8 mouse cellular contexts compared by ENCODE assay signal in genomic region chr7:102249531-102249895, GRCm38 (mm10). TPM values are rescaled to one million over a fixed set of nuclear protein-coding genes. Genes with fewer than 3 reads are reported as not detected.
DNase-seq lines count a peak whose midpoint lies in the region; ATAC-seq and TF ChIP-seq lines count a peak whose summit lies in the region.

No protein-coding gene starts in this region.

- H3K4me1 ChIP-seq in lung, embryonic 15.5 days = peaks cover 50% of the 10 kb centered on the region
- H3K4me1 ChIP-seq in heart, postnatal 0 days (ENCODE audit: control insufficient read depth, insufficient read depth) = peaks cover 39% of the 10 kb centered on the region
- H3K4me1 ChIP-seq in stomach, embryonic 16.5 days (ENCODE audit: control insufficient read depth, insufficient read depth, low read length) = peaks cover 44% of the 10 kb centered on the region

- H3K9me3 ChIP-seq in lung, embryonic 15.5 days = no peaks in the 10 kb centered on the region
- no peaks in the 10 kb centered on the region for H3K9me3 ChIP-seq in heart, postnatal 0 days (replicated peaks; ENCODE audit: control insufficient read depth, low read length)
- no peaks in the 10 kb centered on the region for H3K9me3 ChIP-seq in stomach, embryonic 16.5 days (replicated peaks; ENCODE audit: control insufficient read depth, low read length)

- WGBS in lung, embryonic 15.5 days = 2% methylated on average over 23 of the region's 23 CpGs
- under 1% methylated on average over 23 of the region's 23 CpGs for WGBS in heart, postnatal 0 days
- 0% methylated on average over 23 of the region's 23 CpGs for WGBS in stomach, embryonic 16.5 days

- H3K36me3 ChIP-seq in lung, embryonic 15.5 days = no peaks in the 10 kb centered on the region
- no peaks in the 10 kb centered on the region for H3K36me3 ChIP-seq in heart, postnatal 0 days (replicated peaks; ENCODE audit: control insufficient read depth, insufficient read depth, low read length)
- H3K36me3 ChIP-seq in stomach, embryonic 16.5 days (ENCODE audit: control insufficient read depth, insufficient read depth, low read length) = no peaks in the 10 kb centered on the region

- no peak for TF ChIP-seq CTCF in heart, postnatal 0 days (IDR thresholded peaks at IDR 0.05; ENCODE audit: low read depth)

- no peaks in the 10 kb centered on the region for H3K27me3 ChIP-seq in lung, embryonic 15.5 days
- H3K27me3 ChIP-seq in heart, postnatal 0 days (ENCODE audit: control insufficient read depth, insufficient read depth, low read length) = no peaks in the 10 kb centered on the region
- H3K27me3 ChIP-seq in stomach, embryonic 16.5 days (ENCODE audit: control insufficient read depth, insufficient read depth, low read length) = no peaks in the 10 kb centered on the region

- DNase-seq in adrenal gland, postnatal 10 days = peak; percentile 64
- no peak for DNase-seq in adrenal gland, adult (ENCODE audit: inconsistent age in 2 of 2, low spot score in 1 of 2)
- no peak for DNase-seq in lung, postnatal 14 days
- no peak for DNase-seq in heart, postnatal 0 days (ENCODE audit: low spot score)
- peak; percentile 51 for DNase-seq in lung, postnatal 36 days
- DNase-seq in gastrocnemius, postnatal 14 days = no peak

- ATAC-seq in lung, embryonic 15.5 days (ENCODE audit: borderline replicate concordance, extremely low read depth, low FRiP score, low TSS enrichment) = peak; percentile 23
- peak; percentile 16 for ATAC-seq in heart, postnatal 0 days (ENCODE audit: insufficient read depth, low read depth)
- peak; percentile 9 for ATAC-seq in stomach, embryonic 16.5 days (ENCODE audit: insufficient read depth, low FRiP score)

- intact Hi-C loops in gastrocnemius, postnatal 14 days (cut with DNase I; ENCODE audit: low total_unique reads) = no loop called here

- H3K4me3 ChIP-seq in lung, embryonic 15.5 days = peak overlapping the region; percentile 78
- H3K4me3 ChIP-seq in heart, postnatal 0 days (ENCODE audit: low read depth, low read length) = peak overlapping the region; percentile 93
- H3K4me3 ChIP-seq in stomach, embryonic 16.5 days (replicated peaks; ENCODE audit: low read length) = peak overlapping the region; percentile 87

- H3K4me2 ChIP-seq in lung, embryonic 15.5 days = peak overlapping the region; percentile 86
- H3K4me2 ChIP-seq in heart, postnatal 0 days (ENCODE audit: low read depth, low read length) = peak overlapping the region; percentile 81
- peak overlapping the region; percentile 85 for H3K4me2 ChIP-seq in stomach, embryonic 16.5 days (ENCODE audit: low read depth, low read length)

- no peak for TF ChIP-seq EP300 in heart, postnatal 0 days (IDR thresholded peaks at IDR 0.05; ENCODE audit: low read depth)

- peak overlapping the region; percentile 99 for H3K27ac ChIP-seq in lung, embryonic 15.5 days
- H3K27ac ChIP-seq in heart, postnatal 0 days (ENCODE audit: low read depth) = peak overlapping the region; percentile 97
- H3K27ac ChIP-seq in stomach, embryonic 16.5 days (ENCODE audit: low read length) = peak overlapping the region; percentile 99

- peak overlapping the region; percentile 83 for H3K9ac ChIP-seq in lung, embryonic 15.5 days
- H3K9ac ChIP-seq in heart, postnatal 0 days (replicated peaks; ENCODE audit: low read depth, low read length) = peak overlapping the region; percentile 88
- H3K9ac ChIP-seq in stomach, embryonic 16.5 days (ENCODE audit: low read length) = peak overlapping the region; percentile 94

RNA-seq across cellular contexts. Expression of gene Rhog, which starts 6.3 kb away (rescaled TPM):
- total RNA-seq in adrenal gland, postnatal 10 days (2021) = 10 to 100 TPM; 47.9 to 57.5 TPM
- polyA plus RNA-seq in lung, embryonic 15.5 days (2015; fragmentation: Nextera tagmentation; extraction: Ambion mirVana) = 72.8 and 74.5 TPM in 2 replicates
- total RNA-seq in heart, postnatal 0 days (2014; rRNA removed; ENCODE audit: low replicate concordance) = 24.6 and 31.3 TPM in 2 replicates
- polyA plus RNA-seq in heart, postnatal 0 days (2015; fragmentation: Nextera tagmentation; extraction: Ambion mirVana) = 34.7 and 36.7 TPM in 2 replicates
- polyA plus RNA-seq in stomach, embryonic 16.5 days (2015; fragmentation: Nextera tagmentation; extraction: Ambion mirVana) = 62.0 and 68.0 TPM in 2 replicates
- total RNA-seq in gastrocnemius, postnatal 14 days (2021) = 10 to 100 TPM; 21.9 to 22.6 TPM

RNA-seq across cellular contexts. Expression of gene Stim1, which starts 18.1 kb away (rescaled TPM):
- total RNA-seq in adrenal gland, postnatal 10 days (2021) = 10 to 100 TPM; 76.4 to 77.1 TPM
- 16.7 and 20.1 TPM in 2 replicates for polyA plus RNA-seq in lung, embryonic 15.5 days (2015; fragmentation: Nextera tagmentation; extraction: Ambion mirVana)
- 28.1 and 59.0 TPM in 2 replicates for total RNA-seq in heart, postnatal 0 days (2014; rRNA removed; ENCODE audit: low replicate concordance)
- polyA plus RNA-seq in heart, postnatal 0 days (2015; fragmentation: Nextera tagmentation; extraction: Ambion mirVana) = 11.4 and 11.6 TPM in 2 replicates
- polyA plus RNA-seq in stomach, embryonic 16.5 days (2015; fragmentation: Nextera tagmentation; extraction: Ambion mirVana) = 33.7 and 36.1 TPM in 2 replicates
- total RNA-seq in gastrocnemius, postnatal 14 days (2021) = 100 to 1,000 TPM; 198 to 210 TPM

RNA-seq across cellular contexts. Expression of gene Pgap2, which starts 39.5 kb away (rescaled TPM):
- total RNA-seq in adrenal gland, postnatal 10 days (2021) = 100 to 1,000 TPM in 1 of 2 experiments, 10 to 100 TPM in 1; 86.1 to 109 TPM
- 81.0 and 91.8 TPM in 2 replicates for polyA plus RNA-seq in lung, embryonic 15.5 days (2015; fragmentation: Nextera tagmentation; extraction: Ambion mirVana)
- 79.5 and 117 TPM in 2 replicates for total RNA-seq in heart, postnatal 0 days (2014; rRNA removed; ENCODE audit: low replicate concordance)
- polyA plus RNA-seq in heart, postnatal 0 days (2015; fragmentation: Nextera tagmentation; extraction: Ambion mirVana) = 60.9 TPM in 2 replicates
- polyA plus RNA-seq in stomach, embryonic 16.5 days (2015; fragmentation: Nextera tagmentation; extraction: Ambion mirVana) = 109 and 126 TPM in 2 replicates
- total RNA-seq in gastrocnemius, postnatal 14 days (2021) = 10 to 100 TPM; 23.3 to 26.5 TPM

RNA-seq across cellular contexts. Expression of gene Nup98, which starts 39.5 kb away (rescaled TPM):
- 10 to 100 TPM; 49.4 to 49.7 TPM for total RNA-seq in adrenal gland, postnatal 10 days (2021)
- 33.8 and 35.3 TPM in 2 replicates for polyA plus RNA-seq in lung, embryonic 15.5 days (2015; fragmentation: Nextera tagmentation; extraction: Ambion mirVana)
- total RNA-seq in heart, postnatal 0 days (2014; rRNA removed; ENCODE audit: low replicate concordance) = 28.0 and 36.0 TPM in 2 replicates
- polyA plus RNA-seq in heart, postnatal 0 days (2015; fragmentation: Nextera tagmentation; extraction: Ambion mirVana) = 10.6 and 12.2 TPM in 2 replicates
- polyA plus RNA-seq in stomach, embryonic 16.5 days (2015; fragmentation: Nextera tagmentation; extraction: Ambion mirVana) = 34.5 and 35.0 TPM in 2 replicates
- total RNA-seq in gastrocnemius, postnatal 14 days (2021) = 10 to 100 TPM; 22.5 to 24.2 TPM

Comparison
In these comparisons a context has a peak if more than half of its experiments do, and no peak if none do; other contexts are left out.
1. DNase-seq: peak in adrenal gland, postnatal 10 days (single experiment) and lung, postnatal 36 days (single experiment); none in adrenal gland, adult (0 of 2), lung, postnatal 14 days (single experiment), heart, postnatal 0 days (single experiment) and gastrocnemius, postnatal 14 days (single experiment).
2. Peak in every context shown above with its lines, with median percentiles within 50 percentile points of each other: ATAC-seq, H3K27ac ChIP-seq, H3K4me2 ChIP-seq, H3K4me3 ChIP-seq and H3K9ac ChIP-seq.